Mouse (Mus musculus) liver, postnatal 0 days (tissue): ENCODE results near the gene Fbxo21. TPM values are rescaled to one million over a fixed set of nuclear protein-coding genes. Genes with fewer than 3 reads are reported as not detected.

Source experiments
- ATAC-seq: fragments of 200-750 bp; cut with Nextera tagmentation; 2 replicates; pipeline ENCODE4 v1.8.0; 2017; ENCODE audit warnings: mild to moderate bottlenecking, moderate library complexity
- DNase-seq: peaks from one replicate; pipeline ENCODE4 v3.0.0-alpha.2; 2016
- H3K27ac ChIP-seq: fragments of 300-500 bp; sonication (generic); 2 replicates; pipeline ENCODE4 v1.5.1; 2014; ENCODE audit warnings: antibody characterized with exemption, moderate library complexity, mild to moderate bottlenecking, low read depth
- H3K27me3 ChIP-seq: fragments of 300-500 bp; sonication (generic); 2 replicates; pipeline ENCODE4 v1.6.1; 2014; ENCODE audit warnings: low read length, control low read depth, mixed read lengths; ENCODE audit not compliant: insufficient read depth
- H3K36me3 ChIP-seq: fragments of 300-500 bp; sonication (generic); replicated peaks from 2 replicates; pipeline ENCODE4 v1.6.1; 2014; ENCODE audit warnings: mild to moderate bottlenecking, control low read depth, low read length, moderate library complexity, mixed read lengths; ENCODE audit not compliant: insufficient read depth
- H3K4me1 ChIP-seq: fragments of 300-500 bp; sonication (generic); 2 replicates; pipeline ENCODE4 v1.6.1; 2014; ENCODE audit warnings: antibody characterized with exemption, mild to moderate bottlenecking, control low read depth; ENCODE audit not compliant: insufficient read depth
- H3K4me2 ChIP-seq: fragments of 300-500 bp; sonication (generic); 2 replicates; pipeline ENCODE4 v1.6.1; 2014; ENCODE audit warnings: low read depth, mild to moderate bottlenecking, low read length, moderate library complexity, mixed read lengths
- H3K4me3 ChIP-seq: fragments of 300-500 bp; sonication (generic); 2 replicates; pipeline ENCODE4 v1.5.1; 2014; ENCODE audit warnings: low read depth, low read length
- H3K9ac ChIP-seq: fragments of 300-500 bp; sonication (generic); replicated peaks from 2 replicates; pipeline ENCODE4 v1.6.1; 2014; ENCODE audit warnings: mild to moderate bottlenecking, moderate library complexity
- H3K9me3 ChIP-seq: fragments of 300-500 bp; sonication (generic); 2 replicates; pipeline ENCODE4 v1.6.1; 2016; ENCODE audit warnings: mild to moderate bottlenecking, control low read depth, low read length, mixed read lengths
- CTCF ChIP-seq: sonication (generic); IDR thresholded peaks from 2 replicates; pipeline ENCODE4 v1.5.1; 2016; ENCODE audit warnings: antibody characterized with exemption, low read depth
- EP300 ChIP-seq: IDR thresholded peaks from 2 replicates; pipeline ENCODE4 v1.6.1; 2016; ENCODE audit warnings: antibody characterized with exemption, low read depth, mild to moderate bottlenecking
- WGBS: fragments of 180-500 bp; shearing (Covaris S2); extraction: QIAGEN DNeasy Blood & Tissue Kit; methylation state at CpG from one replicate; pipeline ENCODE4 v1.1.7; 2014; ENCODE audit not compliant: insufficient replicate concordance; 5-methylcytosine and 5-hydroxymethylcytosine counted together
- polyA plus RNA-seq: library from polyadenylated mRNA; unstranded; fragments of >200 nt; fragmentation: Nextera tagmentation; extraction: Ambion mirVana; gene quantifications from 2 replicates; pipeline ENCODE4 v1.2.1, GENCODE M21; 2015

Gene Fbxo21
- polyA plus RNA-seq, 1 experiment from 2014 or later = 29.9 TPM

- 48% methylated on average over 4 of the region's 4 CpGs for WGBS
- Histone ChIP-seq H3K9ac (no peak overlapping the region), H3K4me2 (no peak overlapping the region), H3K36me3 (no peaks in the 10 kb centered on the region), H3K9me3 (no peaks in the 10 kb centered on the region), H3K27me3 (peaks cover 26% of the 10 kb centered on the region), H3K4me3 (no peak overlapping the region), H3K27ac (no peak overlapping the region), H3K4me1 (peaks cover 5% of the 10 kb centered on the region)
- DNase-seq (no peak), ATAC-seq (no peak)
- no peak for TF ChIP-seq CTCF
- TF ChIP-seq EP300 = no peak
These were observed 56.8 kb downstream of the Fbxo21 start for GRCm38 (mm10) chr5:118033328-118033727.

GRCm38 (mm10) chr5:118033740-118034139 is 57.2 kb downstream of the Fbxo21 start:
- H3K4me2 ChIP-seq = no peak overlapping the region
- no peak for DNase-seq
- H3K36me3 ChIP-seq = no peaks in the 10 kb centered on the region
- no peak overlapping the region for H3K27ac ChIP-seq
- no peaks in the 10 kb centered on the region for H3K9me3 ChIP-seq
- TF ChIP-seq CTCF = no peak
- 60% methylated on average over 6 of the region's 6 CpGs for WGBS
- peaks cover 5% of the 10 kb centered on the region for H3K4me1 ChIP-seq
- H3K9ac ChIP-seq = no peak overlapping the region
- no peak for ATAC-seq
- H3K27me3 ChIP-seq = peaks cover 22% of the 10 kb centered on the region
- H3K4me3 ChIP-seq = no peak overlapping the region

GRCm38 (mm10) chr5:118034632-118035031 is 58.1 kb downstream of the Fbxo21 start:
- TF ChIP-seq CTCF (no peak), EP300 (no peak)
- no peak overlapping the region for H3K9ac ChIP-seq
- ATAC-seq (no peak), DNase-seq (no peak)
- 88% methylated on average over 1 of the region's 1 CpGs for WGBS
- no peak overlapping the region for H3K27ac ChIP-seq
- H3K27me3 ChIP-seq = peaks cover 13% of the 10 kb centered on the region
- no peaks in the 10 kb centered on the region; the same call in 1 of the 2 replicates for H3K4me1 ChIP-seq
- no peaks in the 10 kb centered on the region for H3K36me3 ChIP-seq
- H3K4me2 ChIP-seq = no peak overlapping the region
- no peaks in the 10 kb centered on the region for H3K9me3 ChIP-seq
- no peak overlapping the region for H3K4me3 ChIP-seq

- ATAC-seq = no peak
- 60% methylated on average over 3 of the region's 3 CpGs for WGBS
- 0 out of 2 replicates have a peak, but pooled peaks cover 3% of the 10 kb centered on the region for H3K27me3 ChIP-seq
- H3K4me2 ChIP-seq = no peak overlapping the region
- no peak for DNase-seq
- no peak overlapping the region for H3K27ac ChIP-seq
- H3K4me1 ChIP-seq = no peaks in the 10 kb centered on the region
- no peaks in the 10 kb centered on the region for H3K9me3 ChIP-seq
- no peak overlapping the region for H3K9ac ChIP-seq
- H3K4me3 ChIP-seq = no peak overlapping the region
- TF ChIP-seq EP300 = no peak
- no peak for TF ChIP-seq CTCF
- no peaks in the 10 kb centered on the region for H3K36me3 ChIP-seq
These were observed 59.3 kb downstream of the Fbxo21 start for GRCm38 (mm10) chr5:118035786-118036185.

GRCm38 (mm10) chr5:118036888-118037797 is 60.6 kb downstream of the Fbxo21 start:
- ATAC-seq = no peak
- no peak for TF ChIP-seq EP300
- no peak for TF ChIP-seq CTCF

GRCm38 (mm10) chr5:118037798-118038484 is 61.4 kb downstream of the Fbxo21 start:
- ATAC-seq (peak; percentile 50; the same call in 1 of the 2 replicates), DNase-seq (no peak)
- Histone ChIP-seq H3K36me3 (no peaks in the 10 kb centered on the region), H3K9me3 (no peaks in the 10 kb centered on the region), H3K9ac (no peak overlapping the region), H3K27ac (no peak overlapping the region), H3K4me3 (no peak overlapping the region), H3K4me2 (no peak overlapping the region), H3K27me3 (0 out of 2 replicates have a peak, but pooled peaks cover 3% of the 10 kb centered on the region), H3K4me1 (no peaks in the 10 kb centered on the region)
- no peak for TF ChIP-seq EP300
- no peak for TF ChIP-seq CTCF
- WGBS = 19% methylated on average over 9 of the region's 10 CpGs

More at GRCm38 (mm10) chr5:118036888-118037797, 60.6 kb downstream of the Fbxo21 start:
- Histone ChIP-seq H3K9ac (no peak overlapping the region), H3K4me3 (no peak overlapping the region), H3K4me1 (no peaks in the 10 kb centered on the region), H3K36me3 (no peaks in the 10 kb centered on the region), H3K27ac (no peak overlapping the region), H3K9me3 (no peaks in the 10 kb centered on the region), H3K4me2 (no peak overlapping the region), H3K27me3 (0 out of 2 replicates have a peak, but pooled peaks cover 3% of the 10 kb centered on the region)
- WGBS = 41% methylated on average over 25 of the region's 25 CpGs
- no peak for DNase-seq
